Mouse (Mus musculus) lung, postnatal 36 days (tissue): ENCODE data around the gene Ybx1.

Experiments
- DNase-seq: peaks from one replicate; pipeline ENCODE4 v3.0.0; 2022; ENCODE audit warnings: mixed read lengths

Gene Ybx1

DNA sequence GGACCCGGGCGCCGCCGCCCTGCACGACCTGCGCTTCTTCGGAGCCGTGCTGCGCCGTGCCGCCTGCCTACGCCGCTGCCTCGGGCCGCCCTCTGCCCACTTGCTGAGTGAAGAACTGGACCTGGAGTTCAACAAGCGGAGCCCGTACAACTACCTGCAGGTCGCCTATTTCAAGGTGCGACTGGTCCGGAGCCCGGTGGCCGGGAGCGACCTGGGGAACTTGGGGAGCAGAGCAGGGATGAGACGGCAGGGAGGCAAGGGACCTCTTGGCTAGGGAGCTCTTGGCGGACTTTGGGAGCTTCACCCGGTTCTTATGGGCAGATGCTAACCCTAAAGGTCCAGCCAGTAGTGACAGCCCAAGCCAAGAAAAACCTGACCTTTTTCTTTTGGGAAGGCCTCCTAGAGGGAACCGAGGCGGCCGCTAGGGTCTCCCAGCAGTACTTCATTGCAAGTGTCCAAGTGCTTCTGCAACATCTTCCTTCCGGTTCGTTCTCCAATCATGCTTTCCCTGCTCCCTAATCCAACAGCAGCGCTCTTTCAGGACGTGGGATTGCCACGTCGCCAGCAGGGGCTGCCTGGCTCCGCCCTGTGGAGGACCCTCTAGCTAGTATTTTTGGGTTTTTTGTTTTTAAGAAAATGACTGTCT, 61.0 kb downstream of the Ybx1 start:
- peak; percentile 45 for DNase-seq

- peak; percentile 100 for DNase-seq
Observed at GRCm38 (mm10) chr4:119232410-119233255, 61.8 kb downstream of the Ybx1 start, which contains the start of the genes AU022252 and P3h1. Gene AU022252 (minus strand): TSS chr4:119232712. Gene P3h1 (plus strand): TSS chr4:119232915.
